Mouse (Mus musculus) 416B (cell line): ENCODE measurements around the gene Pof1b.
A peak's percentile ranks its signal among the peaks of the same experiment; 100 is the strongest.

Source experiments
- DNase-seq: peaks from one replicate; pipeline ENCODE4 v3.0.0; 2011; ENCODE audit warnings: low read depth

The Pof1b gene

DNA sequence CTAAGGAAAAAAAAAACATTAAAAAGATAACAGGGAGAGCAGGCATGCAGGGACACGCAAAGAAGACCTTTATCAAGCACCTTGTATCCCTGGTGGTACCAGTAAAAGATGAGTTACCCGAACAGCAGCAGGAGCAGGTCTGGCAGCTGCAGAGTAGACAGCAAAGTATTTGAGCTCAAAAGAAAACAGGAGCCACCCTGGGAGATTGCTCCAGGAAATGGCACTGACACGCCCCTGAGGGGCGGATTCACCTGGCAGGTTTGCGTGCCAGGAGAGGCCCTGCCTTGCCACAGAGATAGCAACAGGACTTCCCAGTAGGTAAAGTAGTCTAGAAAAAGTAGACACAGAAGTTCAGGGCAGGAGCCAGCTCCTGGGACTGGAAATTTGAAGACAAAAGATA is at the start of gene Pof1b:
TSS of gene Pof1b (minus strand) at position 144 of the 400 bp plus-strand sequence.
- DNase-seq, result no peak

- no peak for DNase-seq
Observed at GRCm38 (mm10) chrX:112716587-112716986, 18.1 kb upstream of the Pof1b start.

DNA sequence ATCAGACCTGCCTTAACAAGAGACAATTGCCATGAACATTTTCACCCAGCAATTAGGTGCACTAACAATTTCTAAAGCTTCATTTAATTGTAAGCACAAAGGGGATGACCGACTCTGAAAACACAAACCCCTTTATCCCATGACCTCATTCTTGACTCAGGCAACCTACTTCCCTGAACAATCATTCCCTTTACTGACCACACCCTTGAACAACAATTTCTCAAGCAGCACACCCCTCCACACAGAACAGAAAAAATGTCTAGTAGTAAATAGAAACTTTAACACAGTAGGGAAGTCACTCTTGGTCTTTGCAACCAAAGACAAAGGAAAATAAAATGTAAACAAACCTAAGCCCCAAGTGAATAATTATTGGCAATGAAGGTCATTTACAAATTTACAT is 4.1 kb downstream of the Pof1b start:
- DNase-seq, result peak; percentile 19

GRCm38 (mm10) chrX:112680605-112681004 is 17.8 kb downstream of the Pof1b start:
- peak; percentile 93 for DNase-seq

DNA sequence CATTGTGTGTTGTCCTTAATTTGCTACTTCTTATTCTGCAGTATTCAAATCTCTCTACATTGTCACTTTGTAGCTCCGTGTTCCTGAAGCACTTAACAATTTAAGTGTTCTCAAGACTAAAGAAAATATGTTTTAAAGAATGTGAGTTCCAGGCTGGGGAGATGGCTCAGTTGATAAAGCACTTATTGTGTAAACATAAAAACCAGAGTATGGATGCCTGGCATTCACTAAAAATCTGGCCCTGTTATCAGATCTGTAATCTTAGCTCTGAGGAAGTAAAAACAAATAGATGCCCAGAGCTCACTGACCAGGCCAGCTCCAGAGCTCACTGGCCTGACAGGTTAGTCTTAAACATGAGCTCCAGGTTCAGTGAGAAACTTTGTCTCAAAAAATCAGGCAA is 22.9 kb downstream of the Pof1b start:
- DNase-seq, result no peak

- DNase-seq, result no peak
Observed at GRCm38 (mm10) chrX:112601306-112602120, 96.9 kb downstream of the Pof1b start.

GRCm38 (mm10) chrX:112600511-112601305 is 97.7 kb downstream of the Pof1b start, which contains the start of gene Zfp711:
Gene Zfp711, plus strand, starts transcription at chrX:112600526.
- no peak for DNase-seq
